Mouse (Mus musculus) hindbrain, embryonic 14.5 days (tissue): Measurements from ENCODE around the gene Prkn. TPM values are rescaled to one million over a fixed set of nuclear protein-coding genes. Genes with fewer than 3 reads are reported as not detected.

Experiments
- ATAC-seq: fragments of 200-750 bp; cut with Nextera tagmentation; 2 replicates; pipeline ENCODE4 v1.8.0; 2017; ENCODE audit warnings: moderate number of reproducible peaks, mild to moderate bottlenecking, moderate TSS enrichment, moderate library complexity; ENCODE audit not compliant: low FRiP score
- DNase-seq: peaks from one replicate; pipeline ENCODE4 v3.0.0-alpha.2; 2015; ENCODE audit warnings: low spot score
- H3K27ac ChIP-seq: fragments of 300-500 bp; sonication (generic); 2 replicates; pipeline ENCODE4 v1.5.1; 2014; ENCODE audit warnings: mild to moderate bottlenecking, moderate library complexity
- H3K27me3 ChIP-seq: fragments of 300-500 bp; sonication (generic); 2 replicates; pipeline ENCODE4 v1.6.1; 2014; ENCODE audit warnings: mild to moderate bottlenecking, low read length, mixed read lengths; ENCODE audit not compliant: control insufficient read depth, insufficient read depth
- H3K36me3 ChIP-seq: fragments of 300-500 bp; sonication (generic); replicated peaks from 2 replicates; pipeline ENCODE4 v1.6.1; 2014; ENCODE audit not compliant: control insufficient read depth, insufficient read depth
- H3K4me1 ChIP-seq: fragments of 300-500 bp; sonication (generic); replicated peaks from 2 replicates; pipeline ENCODE4 v1.6.1; 2014; ENCODE audit warnings: antibody characterized with exemption, low read length, mixed read lengths; ENCODE audit not compliant: control insufficient read depth, insufficient read depth
- H3K4me2 ChIP-seq: fragments of 300-500 bp; sonication (generic); replicated peaks from 2 replicates; pipeline ENCODE4 v1.6.1; 2014; ENCODE audit warnings: mild to moderate bottlenecking, moderate library complexity
- H3K4me3 ChIP-seq: fragments of 300-500 bp; sonication (generic); replicated peaks from 2 replicates; pipeline ENCODE4 v1.5.1; 2014; ENCODE audit warnings: mild to moderate bottlenecking, low read length
- H3K9ac ChIP-seq: fragments of 300-500 bp; sonication (generic); 2 replicates; pipeline ENCODE4 v1.6.1; 2014
- H3K9me3 ChIP-seq: fragments of 300-500 bp; sonication (generic); 2 replicates; pipeline ENCODE4 v1.6.1; 2016; ENCODE audit warnings: low read length; ENCODE audit not compliant: control insufficient read depth
- WGBS: fragments of 180-500 bp; shearing (Covaris S2); extraction: QIAGEN DNeasy Blood & Tissue Kit; methylation state at CpG from one replicate; pipeline ENCODE4 v1.1.7; 2014; 5-methylcytosine and 5-hydroxymethylcytosine counted together
- polyA plus RNA-seq: library from polyadenylated mRNA; unstranded; fragments of >200 nt; fragmentation: Nextera tagmentation; extraction: Ambion mirVana; gene quantifications from 2 replicates; pipeline ENCODE4 v1.2.1, GENCODE M21; 2014

Gene Prkn
- polyA plus RNA-seq, 1 experiment from 2014 or later: 4.4 TPM

GRCm38 (mm10) chr17:11211006-11211405, 370.8 kb downstream of the Prkn start:
- no peak overlapping the region for H3K9ac ChIP-seq
- no peaks in the 10 kb centered on the region for H3K27me3 ChIP-seq
- no peaks in the 10 kb centered on the region for H3K9me3 ChIP-seq
- no peak overlapping the region for H3K4me3 ChIP-seq
- WGBS: 84% methylated on average over 11 of the region's 11 CpGs
- no peaks in the 10 kb centered on the region for H3K4me1 ChIP-seq
- H3K27ac ChIP-seq: no peak overlapping the region
- DNase-seq (no peak), ATAC-seq (no peak)
- no peaks in the 10 kb centered on the region for H3K36me3 ChIP-seq
- no peak overlapping the region for H3K4me2 ChIP-seq

GRCm38 (mm10) chr17:11211591-11211990, 371.4 kb downstream of the Prkn start:
- H3K4me2 ChIP-seq: no peak overlapping the region
- H3K9me3 ChIP-seq: no peaks in the 10 kb centered on the region
- no peak overlapping the region for H3K27ac ChIP-seq
- ATAC-seq: no peak
- H3K4me3 ChIP-seq: no peak overlapping the region
- WGBS: 54% methylated on average over 4 of the region's 4 CpGs
- no peaks in the 10 kb centered on the region for H3K27me3 ChIP-seq
- DNase-seq: no peak
- no peaks in the 10 kb centered on the region for H3K4me1 ChIP-seq
- H3K9ac ChIP-seq: no peak overlapping the region
- no peaks in the 10 kb centered on the region for H3K36me3 ChIP-seq

- Histone ChIP-seq H3K9ac (no peak overlapping the region), H3K4me2 (no peak overlapping the region), H3K4me1 (no peaks in the 10 kb centered on the region), H3K27ac (no peak overlapping the region), H3K36me3 (no peaks in the 10 kb centered on the region), H3K27me3 (no peaks in the 10 kb centered on the region), H3K9me3 (no peaks in the 10 kb centered on the region), H3K4me3 (no peak overlapping the region)
- DNase-seq (no peak), ATAC-seq (no peak)
- WGBS: 88% methylated on average over 3 of the region's 3 CpGs
Measured at GRCm38 (mm10) chr17:11213689-11214088, 373.5 kb downstream of the Prkn start.

- ATAC-seq (no peak), DNase-seq (no peak)
- no peaks in the 10 kb centered on the region for H3K27me3 ChIP-seq
- no peak overlapping the region for H3K4me3 ChIP-seq
- H3K9ac ChIP-seq: no peak overlapping the region
- no peaks in the 10 kb centered on the region for H3K36me3 ChIP-seq
- no peak overlapping the region for H3K27ac ChIP-seq
- no peaks in the 10 kb centered on the region for H3K9me3 ChIP-seq
- peaks cover 5% of the 10 kb centered on the region; the same call in 1 of the 2 replicates for H3K4me1 ChIP-seq
- WGBS: 86% methylated on average over 4 of the region's 4 CpGs
- H3K4me2 ChIP-seq: no peak overlapping the region
Measured at GRCm38 (mm10) chr17:11229011-11229410, 388.8 kb downstream of the Prkn start.

GRCm38 (mm10) chr17:11229426-11229825, 389.2 kb downstream of the Prkn start:
- no peak for ATAC-seq
- Histone ChIP-seq H3K27ac (no peak overlapping the region), H3K9ac (no peak overlapping the region)

GRCm38 (mm10) chr17:11230604-11231395, 390.6 kb downstream of the Prkn start:
- Histone ChIP-seq H3K36me3 (no peaks in the 10 kb centered on the region), H3K4me3 (no peak overlapping the region), H3K4me2 (peak overlapping the region; percentile 31), H3K9me3 (no peaks in the 10 kb centered on the region), H3K27me3 (no peaks in the 10 kb centered on the region), H3K27ac (no peak overlapping the region), H3K4me1 (peaks cover 5% of the 10 kb centered on the region; the same call in 1 of the 2 replicates), H3K9ac (no peak overlapping the region)
- 46% methylated on average over 12 of the region's 12 CpGs for WGBS
- DNase-seq: no peak
- ATAC-seq: no peak

More at GRCm38 (mm10) chr17:11229426-11229825, 389.2 kb downstream of the Prkn start:
- Histone ChIP-seq H3K4me3 (no peak overlapping the region), H3K36me3 (no peaks in the 10 kb centered on the region), H3K27me3 (no peaks in the 10 kb centered on the region), H3K4me2 (no peak overlapping the region), H3K9me3 (no peaks in the 10 kb centered on the region), H3K4me1 (peaks cover 5% of the 10 kb centered on the region; the same call in 1 of the 2 replicates)
- DNase-seq: no peak
- 56% methylated on average over 1 of the region's 1 CpGs for WGBS

- DNase-seq: no peak
- no peak for ATAC-seq
- Histone ChIP-seq H3K9me3 (no peaks in the 10 kb centered on the region), H3K9ac (no peak overlapping the region), H3K4me3 (no peak overlapping the region), H3K27ac (no peak overlapping the region), H3K36me3 (no peaks in the 10 kb centered on the region), H3K4me2 (no peak overlapping the region), H3K4me1 (peaks cover 5% of the 10 kb centered on the region; the same call in 1 of the 2 replicates), H3K27me3 (no peaks in the 10 kb centered on the region)
- 75% methylated on average over 1 of the region's 1 CpGs for WGBS
Measured at GRCm38 (mm10) chr17:11235273-11235672, 395.1 kb downstream of the Prkn start.

GRCm38 (mm10) chr17:11245040-11245439, 404.9 kb downstream of the Prkn start:
- DNase-seq (no peak), ATAC-seq (no peak)
- Histone ChIP-seq H3K4me3 (no peak overlapping the region), H3K4me1 (no peaks in the 10 kb centered on the region), H3K9ac (no peak overlapping the region), H3K27ac (no peak overlapping the region), H3K27me3 (no peaks in the 10 kb centered on the region), H3K4me2 (no peak overlapping the region), H3K36me3 (no peaks in the 10 kb centered on the region), H3K9me3 (no peaks in the 10 kb centered on the region)
- WGBS: 61% methylated on average over 9 of the region's 9 CpGs

- Histone ChIP-seq H3K27ac (no peak overlapping the region), H3K9me3 (no peaks in the 10 kb centered on the region), H3K4me3 (no peak overlapping the region), H3K4me1 (no peaks in the 10 kb centered on the region), H3K9ac (no peak overlapping the region), H3K27me3 (no peaks in the 10 kb centered on the region), H3K4me2 (no peak overlapping the region), H3K36me3 (no peaks in the 10 kb centered on the region)
- WGBS: 33% methylated on average over 6 of the region's 6 CpGs
- ATAC-seq (no peak), DNase-seq (no peak)
Measured at GRCm38 (mm10) chr17:11249216-11249615, 409.0 kb downstream of the Prkn start.
